Comparison of ENCODE assay signal across 18 mouse cellular contexts in genomic region chr16:57357011-57357410, GRCm38 (mm10). TPM values are rescaled to one million over a fixed set of nuclear protein-coding genes. Genes with fewer than 3 reads are reported as not detected.
DNase-seq lines count a peak whose midpoint lies in the region; ATAC-seq lines count a peak whose summit lies in the region.
"Had no signal": no experiment of that assay in that cellular context is flagged by ENCODE, and none has a peak within 500 bp of the region (broad histone marks: within the 10 kb centered on the region; RNA-seq: fewer than 3 reads in every experiment).

No protein-coding gene starts in this region.

- no peaks in the 10 kb centered on the region for H3K36me3 ChIP-seq in heart, embryonic 14.5 days (ENCODE audit: control insufficient read depth, insufficient read depth, low read length)
- H3K36me3 ChIP-seq in kidney, embryonic 16.5 days (ENCODE audit: insufficient read depth, low read length): no peaks in the 10 kb centered on the region
- H3K36me3 ChIP-seq: liver, embryonic 13.5 days; lung, embryonic 15.5 days had no signal

- H3K4me3 ChIP-seq in heart, embryonic 14.5 days (ENCODE audit: control insufficient read depth in 1 of 2, insufficient read depth in 1 of 2, low read depth in 1 of 2, low read length in 2 of 2): no peak overlapping the region
- H3K4me3 ChIP-seq in kidney, embryonic 16.5 days (ENCODE audit: low read length): no peak overlapping the region
- H3K4me3 ChIP-seq: layer of hippocampus, adult 2 months; liver, embryonic 13.5 days; lung, embryonic 15.5 days had no signal

- ATAC-seq in heart, embryonic 14.5 days (ENCODE audit: insufficient number of reproducible peaks, insufficient read depth, low FRiP score, low read depth): 0 out of 2 replicates have a peak, but pooled peaks have one; percentile 40
- ATAC-seq in megakaryocyte-erythroid progenitor cell, adult 5-6 weeks (replicated peaks; ENCODE audit: low FRiP score, low TSS enrichment, poor library complexity, severe bottlenecking): no peak
- no peak for ATAC-seq in kidney, embryonic 16.5 days (ENCODE audit: low FRiP score, low TSS enrichment)

- peak overlapping the region in 1 of 2 experiments; percentile 65; a peak in 2 of 4 replicates for H3K27ac ChIP-seq in heart, embryonic 14.5 days (replicated peaks in 1 of 2; ENCODE audit: control insufficient read depth in 1 of 2, insufficient read depth in 1 of 2, low read depth in 2 of 2, low read length in 2 of 2)
- H3K27ac ChIP-seq in kidney, embryonic 16.5 days (ENCODE audit: low read length): no peak overlapping the region
- H3K27ac ChIP-seq: layer of hippocampus, adult 2 months; liver, embryonic 13.5 days; lung, embryonic 15.5 days; macrophage had no signal

- 39% methylated on average over 6 of the region's 6 CpGs for WGBS in heart, embryonic 14.5 days
- 84% methylated on average over 6 of the region's 6 CpGs for WGBS in kidney, embryonic 16.5 days

- H3K4me2 ChIP-seq in heart, embryonic 14.5 days (ENCODE audit: low read length): peak overlapping the region; percentile 34
- H3K4me2 ChIP-seq in kidney, embryonic 16.5 days (replicated peaks; ENCODE audit: low read depth, low read length): no peak overlapping the region
- H3K4me2 ChIP-seq: liver, embryonic 13.5 days; lung, embryonic 15.5 days; midbrain, embryonic 11.5 days had no signal

- no peaks in the 10 kb centered on the region for H3K27me3 ChIP-seq in heart, embryonic 14.5 days (ENCODE audit: control insufficient read depth, insufficient read depth, low read length)
- no peaks in the 10 kb centered on the region; the same call in 1 of the 2 replicates for H3K27me3 ChIP-seq in kidney, embryonic 16.5 days (ENCODE audit: insufficient read depth, low read length)
- H3K27me3 ChIP-seq: liver, embryonic 13.5 days; lung, embryonic 15.5 days had no signal

- H3K9me3 ChIP-seq in heart, embryonic 14.5 days (ENCODE audit: control insufficient read depth, low read length): no peaks in the 10 kb centered on the region
- no peaks in the 10 kb centered on the region for H3K9me3 ChIP-seq in kidney, embryonic 16.5 days (ENCODE audit: low read length)
- H3K9me3 ChIP-seq: liver, embryonic 13.5 days; lung, embryonic 15.5 days had no signal

- H3K9ac ChIP-seq in heart, embryonic 14.5 days (ENCODE audit: low read length): no peak overlapping the region
- H3K9ac ChIP-seq in kidney, embryonic 16.5 days (replicated peaks; ENCODE audit: low read length): no peak overlapping the region
- H3K9ac ChIP-seq: liver, embryonic 13.5 days; lung, embryonic 15.5 days had no signal

- DNase-seq in heart, adult 18-20 months: peak; percentile 48 to 58
- no peak for DNase-seq in heart, postnatal 25 days (ENCODE audit: low spot score)
- DNase-seq in gastrocnemius, postnatal 25 days: peak; percentile 65
- peak; percentile 90 for DNase-seq in skeletal muscle tissue, adult 2 months (ENCODE audit: low read depth, low spot score)
- DNase-seq: B cell, adult 2 months; cerebellum, adult 2 months; cerebellum, postnatal 36 days; kidney, adult 18-20 months; kidney, postnatal 10 days; liver, embryonic 13.5 days; thymus, postnatal 36 days had no signal

- intact Hi-C loops in heart, postnatal 25 days (cut with DNase I): loop anchor here (5.0 kb wide), 1 partner anchor 90 kb away; no protein-coding TSS in a partner anchor

- peaks cover 11 to 31% of the 10 kb centered on the region in 2 experiments for H3K4me1 ChIP-seq in heart, embryonic 14.5 days (ENCODE audit: control insufficient read depth in 2 of 2, insufficient read depth in 2 of 2, low read length in 2 of 2)
- no peaks in the 10 kb centered on the region; the same call in 1 of the 2 replicates for H3K4me1 ChIP-seq in kidney, embryonic 16.5 days (ENCODE audit: insufficient read depth, low read length)
- H3K4me1 ChIP-seq: liver, embryonic 13.5 days; lung, embryonic 15.5 days had no signal

RNA-seq across cellular contexts. Expression of gene Filip1l, which starts 4.1 kb away (rescaled TPM):
- 10 to 100 TPM; 26.0 to 34.6 TPM for total RNA-seq in heart, adult 18-20 months (2021)
- total RNA-seq in heart, postnatal 25 days (2021): 10 to 100 TPM; 32.9 to 40.7 TPM
- 10 to 100 TPM; 44.0 to 45.9 TPM for total RNA-seq in gastrocnemius, postnatal 25 days (2021)
- 26.9 and 27.7 TPM in 2 replicates for polyA plus RNA-seq in heart, embryonic 14.5 days (2014; fragmentation: Nextera tagmentation; extraction: Ambion mirVana)
- total RNA-seq in megakaryocyte-erythroid progenitor cell, adult 5-6 weeks (2014; fragmentation: Nextera tagmentation): 0.52 and 2.0 TPM in 2 replicates
- total RNA-seq in megakaryocyte-erythroid progenitor cell, adult 5-6 weeks (2017): 0.30 and 0.89 TPM in 2 replicates
- polyA plus RNA-seq in kidney, embryonic 16.5 days (2015; fragmentation: Nextera tagmentation; extraction: Ambion mirVana): 27.7 and 28.1 TPM in 2 replicates

Comparison
In these comparisons a context has a peak if more than half of its experiments do, and no peak if none do; other contexts are left out.
1. RNA of gene Filip1l, which starts 4.1 kb away (total RNA-seq): 44.0 to 45.9 TPM in gastrocnemius, postnatal 25 days, 32.9 to 40.7 TPM in heart, postnatal 25 days and 26.0 to 34.6 TPM in heart, adult 18-20 months; 0.30 to 2.0 TPM in megakaryocyte-erythroid progenitor cell, adult 5-6 weeks; every median in the first group is over 4 times any median in the second.